Mouse (Mus musculus): ENCODE measurements around the gene Vwa3b.

Vwa3b gene

GRCm38 (mm10) chr1:37011626-37012209 is 14.7 kb upstream of the Vwa3b start:
- in situ Hi-C loops (cut with MseI, MboI) = no loop called here

GRCm38 (mm10) chr1:37013006-37013405 is 13.4 kb upstream of the Vwa3b start:
- in situ Hi-C loops (cut with MseI, MboI) = no loop called here

DNA sequence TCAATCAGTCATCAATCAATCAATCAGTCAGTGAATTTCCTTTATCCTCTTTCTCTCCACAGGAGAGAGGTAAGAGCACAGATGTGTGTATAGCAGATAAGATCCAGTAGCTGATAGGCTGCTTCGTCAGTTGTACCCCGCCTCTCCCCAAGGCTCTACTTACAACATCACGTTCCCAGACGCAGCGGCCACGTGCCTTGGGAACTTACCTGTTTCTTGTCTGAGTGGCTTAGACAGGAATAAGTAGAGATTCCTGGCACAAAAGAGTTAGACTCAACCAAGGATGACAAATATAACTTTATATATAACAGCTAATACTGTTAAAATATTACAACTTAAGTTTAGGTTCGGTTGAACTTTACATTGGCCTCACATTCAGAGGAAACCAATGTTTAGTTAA is 12.7 kb upstream of the Vwa3b start:
- in situ Hi-C loops (cut with MseI, MboI) = no loop called here

DNA sequence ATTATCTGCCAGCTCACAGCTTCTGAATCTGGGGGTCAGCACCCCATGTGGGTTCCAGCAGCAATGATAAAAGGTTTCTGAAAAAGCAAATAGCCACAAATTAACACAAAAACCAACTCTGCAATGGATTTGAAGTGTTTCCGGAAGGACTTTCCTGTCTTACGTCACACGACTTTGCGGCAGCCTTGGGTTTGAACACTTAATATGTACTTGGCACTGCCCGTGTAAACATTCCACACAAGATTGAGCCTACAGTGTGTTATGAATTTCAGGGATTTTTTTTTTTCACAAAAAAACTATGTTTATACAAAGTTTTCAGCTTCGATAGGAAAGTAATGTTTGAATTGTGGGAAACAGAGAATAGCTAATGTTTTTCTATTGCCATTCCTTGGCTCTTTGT is 7.4 kb upstream of the Vwa3b start:
- in situ Hi-C loops (cut with MseI, MboI) = no loop called here

- in situ Hi-C loops (cut with MseI, MboI) = no loop called here
Observed at GRCm38 (mm10) chr1:37022704-37023103, 3.7 kb upstream of the Vwa3b start.

DNA sequence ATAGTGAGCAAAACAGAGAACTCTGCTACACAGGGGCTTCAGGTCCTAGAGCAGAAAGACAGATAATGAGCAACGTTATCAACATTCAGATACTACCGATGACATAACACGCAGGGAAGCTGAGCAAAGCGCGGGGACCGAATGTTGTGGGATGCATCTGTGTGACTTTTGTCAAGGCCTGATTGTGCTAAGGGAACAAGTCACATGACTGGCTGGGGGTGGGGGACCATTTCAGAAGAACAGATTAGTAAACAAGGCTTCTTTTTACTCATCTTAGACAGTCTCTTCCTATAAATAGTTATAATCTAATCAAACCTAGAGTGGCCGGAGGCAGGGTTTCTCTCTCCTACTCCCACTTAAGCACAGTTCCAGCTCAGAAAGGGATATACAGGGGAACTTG is 1.7 kb upstream of the Vwa3b start:
- in situ Hi-C loops (cut with MseI, MboI) = no loop called here

DNA sequence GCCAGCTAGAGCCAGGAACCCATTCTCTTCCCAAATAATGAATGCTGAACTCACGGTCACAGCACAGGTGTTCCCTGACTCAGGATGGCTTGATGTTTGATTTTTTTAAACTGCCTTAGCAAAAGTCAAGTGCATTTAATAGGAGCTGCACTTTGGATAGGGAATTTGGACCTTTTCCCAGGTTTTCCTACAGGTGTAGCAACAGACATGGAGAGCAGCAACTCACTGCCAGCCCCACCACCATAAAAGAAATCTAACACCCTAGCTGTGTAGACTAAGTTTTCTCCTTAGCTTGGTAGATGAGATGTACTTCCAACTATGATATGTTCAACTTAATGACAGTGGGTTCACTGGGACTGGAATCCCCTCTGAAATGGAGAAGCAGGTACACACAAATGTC is 1.0 kb upstream of the Vwa3b start:
- in situ Hi-C loops (cut with MseI, MboI) = no loop called here

DNA sequence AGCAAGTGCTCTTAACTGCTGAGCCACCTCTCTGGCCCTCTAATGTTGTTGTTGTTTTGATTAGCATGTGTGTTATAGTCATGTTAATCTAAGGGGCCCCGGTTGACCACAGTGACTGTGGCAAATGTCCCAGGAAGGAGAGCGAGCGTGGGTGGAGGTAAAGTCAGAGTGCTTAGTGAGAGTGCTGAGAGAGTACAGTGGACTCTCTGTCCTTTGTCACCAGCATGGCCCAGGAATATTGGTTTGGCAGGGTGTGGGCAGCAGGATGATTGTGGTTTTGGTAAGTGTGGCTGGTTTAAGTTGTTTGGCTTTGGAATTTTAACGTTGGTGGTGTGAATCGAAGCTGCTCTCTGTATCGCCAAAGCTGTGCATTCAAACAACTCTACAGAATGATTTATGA is 470 bp downstream of the Vwa3b start:
- in situ Hi-C loops (cut with MseI, MboI) = no loop called here

- in situ Hi-C loops (cut with MseI, MboI) = no loop called here
Observed at GRCm38 (mm10) chr1:37028439-37029153, 2.2 kb downstream of the Vwa3b start.

DNA sequence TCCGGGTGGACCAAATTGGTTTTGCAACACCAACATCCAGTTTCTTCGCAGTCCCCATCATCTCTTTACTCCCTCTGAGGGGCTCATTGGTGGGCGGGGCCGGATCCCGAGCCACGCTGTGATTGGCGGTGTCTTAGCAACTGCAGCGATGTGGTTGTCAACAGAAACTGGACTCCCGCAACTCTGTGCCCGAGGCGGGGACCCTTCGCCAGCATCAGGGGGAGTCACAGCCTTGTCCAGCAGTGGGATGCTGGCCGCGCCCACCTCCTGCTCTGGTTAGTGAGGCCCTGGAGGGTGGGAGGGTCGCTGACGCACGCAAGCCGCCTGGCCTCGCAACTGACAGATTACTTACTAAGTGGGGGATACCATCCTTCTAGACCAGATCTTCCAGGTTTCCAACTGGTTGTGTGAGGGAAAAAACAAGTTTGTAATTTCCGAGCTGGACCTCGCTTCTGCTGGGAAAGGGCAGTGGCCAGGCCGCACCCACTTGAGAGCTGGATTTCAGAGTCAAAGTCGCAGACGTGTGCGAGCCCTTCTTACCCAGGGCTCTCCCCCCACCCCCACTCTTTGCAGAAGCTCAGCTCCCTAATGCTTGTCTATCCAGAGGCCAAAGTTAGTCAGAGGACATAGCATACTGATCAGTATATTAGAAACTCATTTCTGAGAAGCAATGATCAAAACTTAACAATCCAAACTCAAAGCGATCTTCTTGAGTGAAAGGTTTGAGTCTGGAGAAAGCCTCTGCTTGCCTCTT is 2.9 kb downstream of the Vwa3b start:
- in situ Hi-C loops (cut with MseI, MboI) = no loop called here

GRCm38 (mm10) chr1:37029942-37030341 is 3.5 kb downstream of the Vwa3b start:
- in situ Hi-C loops (cut with MseI, MboI) = no loop called here

- in situ Hi-C loops (cut with MseI, MboI) = no loop called here
Observed at GRCm38 (mm10) chr1:37030693-37031092, 4.3 kb downstream of the Vwa3b start.

GRCm38 (mm10) chr1:37035879-37036278 is 9.5 kb downstream of the Vwa3b start:
- in situ Hi-C loops (cut with MseI, MboI) = no loop called here

GRCm38 (mm10) chr1:37041126-37041525 is 14.7 kb downstream of the Vwa3b start:
- in situ Hi-C loops (cut with MseI, MboI) = no loop called here

GRCm38 (mm10) chr1:37041856-37042255 is 15.5 kb downstream of the Vwa3b start:
- in situ Hi-C loops (cut with MseI, MboI) = no loop called here

DNA sequence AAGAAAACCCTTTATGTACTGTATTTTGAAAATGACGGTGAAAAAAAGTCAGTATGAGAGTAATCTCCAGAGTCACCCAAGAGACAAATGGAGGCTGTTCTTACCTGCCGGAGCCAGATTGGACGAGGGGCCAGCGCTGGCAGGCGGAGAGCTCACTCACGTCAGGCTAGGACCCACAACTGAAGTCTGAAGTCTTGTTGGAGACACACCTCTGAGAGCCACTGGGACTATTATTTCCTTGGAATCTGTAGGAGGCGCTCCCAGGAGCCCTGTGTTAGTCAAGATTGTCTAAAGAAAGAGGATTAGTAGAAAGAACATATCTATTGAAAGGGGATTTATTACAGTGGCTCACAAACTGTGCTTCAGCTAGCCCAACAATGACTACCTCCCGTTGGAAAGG is 16.4 kb downstream of the Vwa3b start:
- in situ Hi-C loops (cut with MseI, MboI) = no loop called here

DNA sequence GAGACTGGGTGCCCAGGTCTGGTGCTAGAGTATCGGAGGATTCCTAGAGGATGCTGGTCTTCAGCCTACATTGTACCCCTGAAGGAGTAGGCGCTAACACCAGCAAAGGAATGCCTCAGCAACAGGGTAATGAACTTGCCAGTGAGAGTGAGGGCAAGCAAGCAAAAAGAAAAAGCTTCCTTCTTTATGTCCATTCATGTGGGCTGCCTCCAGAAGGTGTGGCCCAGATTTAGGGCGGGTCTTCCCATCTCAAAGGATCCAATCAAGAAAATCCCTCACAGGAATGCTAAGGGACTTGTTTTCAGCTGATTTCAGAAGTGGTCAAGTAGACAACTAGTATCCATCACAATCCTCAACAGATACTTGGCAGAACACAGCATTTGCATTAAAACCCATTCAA is 16.8 kb downstream of the Vwa3b start:
- in situ Hi-C loops (cut with MseI, MboI) = no loop called here

DNA sequence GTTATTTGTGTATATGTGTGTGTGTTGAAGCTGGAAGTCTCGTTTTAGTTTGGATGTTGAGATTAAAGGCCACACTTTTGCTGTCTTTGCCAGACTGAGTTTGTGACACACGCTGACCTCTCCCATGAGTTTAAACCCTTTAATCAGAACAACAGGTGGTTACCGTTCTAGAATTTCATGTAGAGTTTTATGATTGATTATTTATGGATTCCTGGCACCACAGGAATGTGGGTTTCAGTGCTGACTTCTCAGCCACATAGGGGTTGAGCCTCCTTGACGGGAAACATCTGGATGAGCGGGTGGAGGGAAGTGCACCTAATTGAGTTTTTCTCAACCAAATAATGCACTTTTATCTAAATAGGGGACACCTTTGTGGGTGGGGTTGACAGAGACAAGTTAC is 19.1 kb downstream of the Vwa3b start:
- in situ Hi-C loops (cut with MseI, MboI) = no loop called here

DNA sequence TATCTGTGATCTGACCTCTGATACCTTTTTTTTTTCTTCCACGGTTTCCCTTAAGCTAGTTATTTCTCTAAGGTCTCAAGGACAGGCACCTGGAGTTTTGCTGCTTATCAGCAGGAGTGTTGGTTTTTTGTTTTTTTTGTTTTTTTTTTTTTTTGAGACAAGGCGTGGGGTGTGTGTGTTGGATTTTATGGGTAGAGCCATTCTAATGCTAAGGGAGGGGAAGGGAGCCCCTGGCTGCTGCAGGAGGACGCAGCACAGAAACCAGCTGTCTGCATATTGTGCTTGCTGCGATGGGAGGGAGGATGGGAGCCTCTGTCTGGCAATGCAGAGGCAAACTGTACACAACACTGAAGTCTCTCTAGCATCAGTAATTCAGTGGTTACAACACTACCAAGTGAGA is 22.8 kb downstream of the Vwa3b start:
- in situ Hi-C loops (cut with MseI, MboI) = no loop called here

GRCm38 (mm10) chr1:37053691-37054090 is 27.3 kb downstream of the Vwa3b start:
- in situ Hi-C loops (cut with MseI, MboI) = no loop called here

GRCm38 (mm10) chr1:37056831-37057561 is 30.6 kb downstream of the Vwa3b start:
- in situ Hi-C loops (cut with MseI, MboI) = no loop called here

- in situ Hi-C loops (cut with MseI, MboI) = no loop called here
Observed at GRCm38 (mm10) chr1:37060856-37061255, 34.5 kb downstream of the Vwa3b start.

Measured in mouse trophoblast stem cell (cell line).